Mouse (Mus musculus): ENCODE measurements around the gene Ctdsp2. TPM values are rescaled to one million over a fixed set of nuclear protein-coding genes. Genes with fewer than 3 reads are reported as not detected.
A peak's percentile ranks its signal among the peaks of the same experiment; 100 is the strongest.

The Ctdsp2 gene
- polyA plus RNA-seq, 1 experiment from 2014 or later: 43.1 TPM

- ATAC-seq: 0 out of 2 replicates have a peak, but pooled peaks have one; percentile 16
- 53% methylated on average over 4 of the region's 4 CpGs for WGBS
- peak overlapping the region; percentile 25; the same call in 1 of the 2 replicates for H3K4me2 ChIP-seq (replicated peaks; ENCODE audit: low read depth)
- H3K36me3 ChIP-seq (ENCODE audit: control insufficient read depth, insufficient read depth): peaks cover 4% of the 10 kb centered on the region; the same call in 1 of the 2 replicates
- TF ChIP-seq CTCF (IDR thresholded peaks at IDR 0.05; ENCODE audit: low read depth): no peak
- H3K9ac ChIP-seq (ENCODE audit: low read depth, low read length): no peak overlapping the region
- peak overlapping the region; percentile 15 for H3K27ac ChIP-seq (ENCODE audit: low read depth, low read length)
- H3K27me3 ChIP-seq (replicated peaks; ENCODE audit: control insufficient read depth, insufficient read depth, low read length): no peaks in the 10 kb centered on the region
- H3K4me1 ChIP-seq (replicated peaks; ENCODE audit: control insufficient read depth, insufficient read depth, low read length): peaks cover 38% of the 10 kb centered on the region
- H3K4me3 ChIP-seq (ENCODE audit: low read depth, low read length): no peak overlapping the region
- no peaks in the 10 kb centered on the region for H3K9me3 ChIP-seq (ENCODE audit: control insufficient read depth)
Observed at GRCm38 (mm10) chr10:126986541-126986961, 8.0 kb downstream of the Ctdsp2 start.

GRCm38 (mm10) chr10:126987183-126988118 is 8.9 kb downstream of the Ctdsp2 start:
- H3K9me3 ChIP-seq (ENCODE audit: control insufficient read depth): no peaks in the 10 kb centered on the region
- peaks cover 32% of the 10 kb centered on the region for H3K4me1 ChIP-seq (replicated peaks; ENCODE audit: control insufficient read depth, insufficient read depth, low read length)
- H3K4me3 ChIP-seq (ENCODE audit: low read depth, low read length): no peak overlapping the region
- no peak overlapping the region; the same call in 1 of the 2 replicates for H3K9ac ChIP-seq (ENCODE audit: low read depth, low read length)
- H3K36me3 ChIP-seq (ENCODE audit: control insufficient read depth, insufficient read depth): peaks cover 13% of the 10 kb centered on the region
- H3K27ac ChIP-seq (ENCODE audit: low read depth, low read length): peak overlapping the region; percentile 23; the same call in 1 of the 2 replicates
- peak overlapping the region; percentile 25 for H3K4me2 ChIP-seq (replicated peaks; ENCODE audit: low read depth)
- WGBS: 54% methylated on average over 8 of the region's 8 CpGs
- no peak for ATAC-seq
- no peak for TF ChIP-seq CTCF (IDR thresholded peaks at IDR 0.05; ENCODE audit: low read depth)
- no peaks in the 10 kb centered on the region for H3K27me3 ChIP-seq (replicated peaks; ENCODE audit: control insufficient read depth, insufficient read depth, low read length)

DNA sequence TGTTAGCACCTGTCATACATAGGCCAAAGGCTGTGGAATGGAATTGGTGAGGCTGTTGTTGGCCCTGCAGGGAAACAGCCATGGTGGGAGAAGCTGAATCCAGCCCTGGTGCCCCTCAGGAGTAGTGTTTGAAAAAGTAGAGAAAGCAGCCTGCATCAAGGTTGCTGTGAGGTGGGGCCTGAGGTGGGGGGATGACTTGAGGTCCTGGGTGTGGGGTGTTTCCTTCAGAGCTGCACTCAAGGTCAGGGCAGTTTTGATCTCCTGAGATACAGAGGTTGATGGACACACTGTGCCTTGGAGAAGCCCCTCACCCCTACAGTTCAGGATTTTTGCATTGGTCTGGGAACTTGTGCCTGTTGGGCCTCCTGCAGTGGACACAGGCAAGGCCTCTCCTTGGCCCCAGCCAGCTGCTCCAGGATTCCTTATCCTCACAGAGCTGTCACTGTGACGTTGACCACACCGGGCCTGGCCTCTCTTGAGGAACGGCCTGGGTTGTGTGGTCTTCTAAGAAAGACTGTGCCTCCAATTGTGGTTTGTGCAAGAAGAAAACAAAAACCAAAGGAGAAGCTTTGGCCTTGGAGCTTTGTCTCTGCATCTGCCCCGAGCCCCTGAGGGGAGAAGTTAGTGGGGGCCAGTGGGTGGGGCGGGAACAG is 10.1 kb downstream of the Ctdsp2 start:
- Histone ChIP-seq H3K9me3 (ENCODE audit: control insufficient read depth) (no peaks in the 10 kb centered on the region), H3K4me1 (replicated peaks; ENCODE audit: control insufficient read depth, insufficient read depth, low read length) (peaks cover 25% of the 10 kb centered on the region), H3K4me3 (ENCODE audit: low read depth, low read length) (no peak overlapping the region), H3K27me3 (replicated peaks; ENCODE audit: control insufficient read depth, insufficient read depth, low read length) (no peaks in the 10 kb centered on the region), H3K27ac (ENCODE audit: low read depth, low read length) (peak overlapping the region; percentile 9; the same call in 1 of the 2 replicates), H3K36me3 (ENCODE audit: control insufficient read depth, insufficient read depth) (peaks cover 25% of the 10 kb centered on the region), H3K4me2 (replicated peaks; ENCODE audit: low read depth) (no peak overlapping the region), H3K9ac (ENCODE audit: low read depth, low read length) (no peak overlapping the region)
- 54% methylated on average over 5 of the region's 5 CpGs for WGBS
- ATAC-seq: no peak
- TF ChIP-seq CTCF (IDR thresholded peaks at IDR 0.05; ENCODE audit: low read depth): no peak

GRCm38 (mm10) chr10:126990313-126991056 is 12.0 kb downstream of the Ctdsp2 start:
- Histone ChIP-seq H3K4me1 (replicated peaks; ENCODE audit: control insufficient read depth, insufficient read depth, low read length) (peaks cover 14% of the 10 kb centered on the region; the same call in 1 of the 2 replicates), H3K9me3 (ENCODE audit: control insufficient read depth) (no peaks in the 10 kb centered on the region), H3K36me3 (ENCODE audit: control insufficient read depth, insufficient read depth) (peaks cover 43% of the 10 kb centered on the region), H3K4me3 (ENCODE audit: low read depth, low read length) (no peak overlapping the region), H3K9ac (ENCODE audit: low read depth, low read length) (no peak overlapping the region; the same call in 1 of the 2 replicates), H3K4me2 (replicated peaks; ENCODE audit: low read depth) (no peak overlapping the region), H3K27me3 (replicated peaks; ENCODE audit: control insufficient read depth, insufficient read depth, low read length) (no peaks in the 10 kb centered on the region), H3K27ac (ENCODE audit: low read depth, low read length) (no peak overlapping the region)
- TF ChIP-seq CTCF (IDR thresholded peaks at IDR 0.05; ENCODE audit: low read depth): peak; percentile 95
- peak; percentile 82 for ATAC-seq
- WGBS: 51% methylated on average over 7 of the region's 7 CpGs

GRCm38 (mm10) chr10:126991676-126992075 is 13.2 kb downstream of the Ctdsp2 start:
- no peak overlapping the region for H3K27ac ChIP-seq (ENCODE audit: low read depth, low read length)
- no peak for ATAC-seq
- peaks cover 48% of the 10 kb centered on the region for H3K36me3 ChIP-seq (ENCODE audit: control insufficient read depth, insufficient read depth)
- H3K4me2 ChIP-seq (replicated peaks; ENCODE audit: low read depth): no peak overlapping the region
- no peak overlapping the region for H3K9ac ChIP-seq (ENCODE audit: low read depth, low read length)
- no peaks in the 10 kb centered on the region for H3K9me3 ChIP-seq (ENCODE audit: control insufficient read depth)
- 34% methylated on average over 3 of the region's 3 CpGs for WGBS
- no peaks in the 10 kb centered on the region for H3K27me3 ChIP-seq (replicated peaks; ENCODE audit: control insufficient read depth, insufficient read depth, low read length)
- TF ChIP-seq CTCF (IDR thresholded peaks at IDR 0.05; ENCODE audit: low read depth): no peak
- no peak overlapping the region for H3K4me3 ChIP-seq (ENCODE audit: low read depth, low read length)
- H3K4me1 ChIP-seq (replicated peaks; ENCODE audit: control insufficient read depth, insufficient read depth, low read length): peaks cover 12% of the 10 kb centered on the region; the same call in 1 of the 2 replicates

Data from intestine, postnatal 0 days (tissue).